In genomic region chr1:78501856-78502255, GRCm38 (mm10) we compare ENCODE assay signal across 11 mouse cellular contexts. TPM values are rescaled to one million over a fixed set of nuclear protein-coding genes. Genes with fewer than 3 reads are reported as not detected.
"Had no signal": no experiment of that assay in that cellular context is flagged by ENCODE, and none has a peak within 500 bp of the region (broad histone marks: within the 10 kb centered on the region; RNA-seq: fewer than 3 reads in every experiment).

No protein-coding gene starts in this region.

RNA-seq across cellular contexts. Expression of gene Mogat1, which starts 8.9 kb away (rescaled TPM):
- polyA plus RNA-seq: heart, embryonic 11.5 days; heart, embryonic 13.5 days; heart, embryonic 15.5 days; hindbrain, embryonic 13.5 days; intestine, embryonic 15.5 days; limb, embryonic 12.5 days; liver, embryonic 11.5 days; liver, embryonic 13.5 days; liver, embryonic 15.5 days; liver, postnatal 0 days had no signal

RNA-seq across cellular contexts. Expression of gene BC035947, which starts 10.1 kb away (rescaled TPM):
- polyA plus RNA-seq: heart, embryonic 15.5 days; heart, postnatal 0 days; liver, embryonic 11.5 days; liver, embryonic 13.5 days; liver, postnatal 0 days had no signal
